Mouse (Mus musculus): ENCODE measurements around the gene Zc2hc1c. TPM values are rescaled to one million over a fixed set of nuclear protein-coding genes. Genes with fewer than 3 reads are reported as not detected.

The Zc2hc1c gene
- total and polyA plus RNA-seq, 3 experiments = 0.08 to 0.13 TPM; not detected in 1

- Histone ChIP-seq H3K27me3 (replicated peaks) (no peaks in the 10 kb centered on the region), H3K36me3 (replicated peaks in 1 of 2; ENCODE audit: control insufficient read depth in 1 of 2, insufficient read depth in 1 of 2, low read length in 1 of 2) (peaks cover 23 to 51% of the 10 kb centered on the region in 2 experiments), H3K27ac (ENCODE audit: insufficient read depth, low read depth) (no peak overlapping the region), H3K4me3 (replicated peaks in 1 of 3; ENCODE audit: low read depth in 2 of 3, low read length in 2 of 3, poor library complexity in 1 of 3) (no peak overlapping the region), H3K9me3 (replicated peaks; ENCODE audit: low read length) (no peaks in the 10 kb centered on the region), H3K9ac (ENCODE audit: insufficient read depth, low read depth) (no peak overlapping the region), H3K79me2 (replicated peaks; ENCODE audit: control insufficient read depth, extremely low read depth, insufficient read depth, poor library complexity, severe bottlenecking) (peaks cover 28% of the 10 kb centered on the region), H3K4me1 (ENCODE audit: control insufficient read depth in 1 of 2, insufficient read depth in 2 of 2) (peaks cover 3 to 40% of the 10 kb centered on the region in 2 experiments; a peak in 3 of 4 replicates), H3K4me2 (ENCODE audit: insufficient read depth, low read depth, poor library complexity, severe bottlenecking) (no peak overlapping the region)
- in situ Hi-C loops (cut with MboI; ENCODE audit: low pct_ligation_motif_present, low pct_unique_long_range_greater_than_20kb, low sequenced_read_pairs) = no loop called here
- no peak for DNase-seq (ENCODE audit: extremely low read depth)
- no peak for TF ChIP-seq NRF1 (IDR thresholded peaks at IDR 0.05; ENCODE audit: low read depth, low read length)
- no peak for TF ChIP-seq SMC3 (IDR thresholded peaks at IDR 0.05; ENCODE audit: low read depth, low read length)
- TF ChIP-seq CTCF (conservative IDR thresholded peaks at IDR 0.05 in 1 of 2, IDR thresholded peaks at IDR 0.05 in 1 of 2; ENCODE audit: low read depth in 2 of 2, low read length in 2 of 2) = no peak
- no peak for TF ChIP-seq PAX5 (IDR thresholded peaks at IDR 0.05; ENCODE audit: low read length)
- no peak for TF ChIP-seq UBTF (IDR thresholded peaks at IDR 0.05; ENCODE audit: low read depth, low read length)
- TF ChIP-seq POLR2AphosphoS2 (IDR thresholded peaks at IDR 0.05; ENCODE audit: low read depth, low read length) = no peak
- dilution Hi-C loops (cut with MboI; ENCODE audit: extremely low pct_ligation_motif_present, extremely low pct_unique_long_range_greater_than_20kb, low sequenced_read_pairs) = no loop called here
These were observed 53.9 kb downstream of the Zc2hc1c start for GRCm38 (mm10) chr12:85342310-85342709.

GRCm38 (mm10) chr12:85344252-85344651 is 55.9 kb downstream of the Zc2hc1c start:
- Histone ChIP-seq H3K79me2 (replicated peaks; ENCODE audit: control insufficient read depth, extremely low read depth, insufficient read depth, poor library complexity, severe bottlenecking) (peaks cover 16% of the 10 kb centered on the region), H3K27ac (ENCODE audit: insufficient read depth, low read depth) (no peak overlapping the region), H3K9ac (ENCODE audit: insufficient read depth, low read depth) (no peak overlapping the region), H3K36me3 (replicated peaks in 1 of 2; ENCODE audit: control insufficient read depth in 1 of 2, insufficient read depth in 1 of 2, low read length in 1 of 2) (peaks cover 39 to 71% of the 10 kb centered on the region in 2 experiments), H3K4me1 (ENCODE audit: control insufficient read depth in 1 of 2, insufficient read depth in 2 of 2) (peaks cover 3 to 33% of the 10 kb centered on the region in 2 experiments; a peak in 3 of 4 replicates), H3K9me3 (replicated peaks; ENCODE audit: low read length) (no peaks in the 10 kb centered on the region), H3K4me3 (replicated peaks in 1 of 3; ENCODE audit: low read depth in 2 of 3, low read length in 2 of 3, poor library complexity in 1 of 3) (no peak overlapping the region), H3K4me2 (ENCODE audit: insufficient read depth, low read depth, poor library complexity, severe bottlenecking) (no peak overlapping the region), H3K27me3 (replicated peaks) (no peaks in the 10 kb centered on the region)
- no peak for DNase-seq (ENCODE audit: extremely low read depth)
- TF ChIP-seq TCF12 (IDR thresholded peaks at IDR 0.05; ENCODE audit: low read depth, low read length) (no peak), USF2 (conservative IDR thresholded peaks at IDR 0.05; ENCODE audit: low read depth, low read length) (no peak), NRF1 (IDR thresholded peaks at IDR 0.05; ENCODE audit: low read depth, low read length) (no peak), RAD21 (IDR thresholded peaks at IDR 0.05; ENCODE audit: low read depth, low read length) (no peak), GABPA (IDR thresholded peaks at IDR 0.05; ENCODE audit: insufficient replicate concordance, low read depth, low read length) (no peak)
- in situ Hi-C loops (cut with MboI; ENCODE audit: low pct_ligation_motif_present, low pct_unique_long_range_greater_than_20kb, low sequenced_read_pairs) = no loop called here
- dilution Hi-C loops (cut with MboI; ENCODE audit: extremely low pct_ligation_motif_present, extremely low pct_unique_long_range_greater_than_20kb, low sequenced_read_pairs) = no loop called here

- Histone ChIP-seq H3K4me1 (ENCODE audit: control insufficient read depth in 1 of 2, insufficient read depth in 2 of 2) (peaks cover 2 to 29% of the 10 kb centered on the region in 2 experiments; a peak in 3 of 4 replicates), H3K4me2 (ENCODE audit: insufficient read depth, low read depth, poor library complexity, severe bottlenecking) (no peak overlapping the region), H3K9ac (ENCODE audit: insufficient read depth, low read depth) (no peak overlapping the region), H3K79me2 (replicated peaks; ENCODE audit: control insufficient read depth, extremely low read depth, insufficient read depth, poor library complexity, severe bottlenecking) (peaks cover 13% of the 10 kb centered on the region), H3K36me3 (replicated peaks in 1 of 2; ENCODE audit: control insufficient read depth in 1 of 2, insufficient read depth in 1 of 2, low read length in 1 of 2) (peaks cover 45 to 82% of the 10 kb centered on the region in 2 experiments), H3K9me3 (replicated peaks; ENCODE audit: low read length) (no peaks in the 10 kb centered on the region), H3K27me3 (replicated peaks) (no peaks in the 10 kb centered on the region), H3K4me3 (replicated peaks in 1 of 3; ENCODE audit: low read depth in 2 of 3, low read length in 2 of 3, poor library complexity in 1 of 3) (no peak overlapping the region), H3K27ac (ENCODE audit: insufficient read depth, low read depth) (no peak overlapping the region)
- in situ Hi-C loops (cut with MboI; ENCODE audit: low pct_ligation_motif_present, low pct_unique_long_range_greater_than_20kb, low sequenced_read_pairs) (loop anchor here (5.0 kb wide), 1 partner anchor 142 kb away; no protein-coding TSS in a partner anchor), dilution Hi-C loops (cut with MboI; ENCODE audit: extremely low pct_ligation_motif_present, extremely low pct_unique_long_range_greater_than_20kb, low sequenced_read_pairs) (no loop called here)
- no peak for DNase-seq (ENCODE audit: extremely low read depth)
- TF ChIP-seq NELFE (IDR thresholded peaks at IDR 0.05; ENCODE audit: low read depth, low read length) = no peak
- TF ChIP-seq ZMIZ1 (IDR thresholded peaks at IDR 0.05; ENCODE audit: low read depth, low read length) = no peak
- no peak for TF ChIP-seq USF1 (IDR thresholded peaks at IDR 0.05; ENCODE audit: low read depth, low read length)
- TF ChIP-seq POLR2A (IDR thresholded peaks at IDR 0.05; ENCODE audit: low read depth, low read length) = no peak
- no peak for TF ChIP-seq MEF2A (IDR thresholded peaks at IDR 0.05; ENCODE audit: borderline replicate concordance, low read depth, low read length)
- no peak for TF ChIP-seq UBTF (IDR thresholded peaks at IDR 0.05; ENCODE audit: low read depth, low read length)
- no peak for TF ChIP-seq CHD2 (IDR thresholded peaks at IDR 0.05; ENCODE audit: low read length)
- TF ChIP-seq POLR2AphosphoS2 (IDR thresholded peaks at IDR 0.05; ENCODE audit: low read depth, low read length) = no peak
- TF ChIP-seq ELF1 (IDR thresholded peaks at IDR 0.05; ENCODE audit: low read depth, low read length) = no peak
- no peak for TF ChIP-seq E2F4 (IDR thresholded peaks at IDR 0.05; ENCODE audit: insufficient replicate concordance, low read depth, low read length)
- no peak for TF ChIP-seq TBP (conservative IDR thresholded peaks at IDR 0.05; ENCODE audit: low read depth, low read length)
- no peak for TF ChIP-seq ETS1 (conservative IDR thresholded peaks at IDR 0.05; ENCODE audit: low read depth, low read length)
These were observed 57.2 kb downstream of the Zc2hc1c start for GRCm38 (mm10) chr12:85345559-85345958.
